Mouse (Mus musculus) left cerebral cortex, postnatal 4 days (tissue): Measurements from ENCODE around the gene Frmpd4. TPM values are rescaled to one million over a fixed set of nuclear protein-coding genes. Genes with fewer than 3 reads are reported as not detected.

ENCODE experiments used
- DNase-seq: peaks from one replicate; pipeline ENCODE4 v3.0.0-alpha.2; 2022
- intact Hi-C: fragments of 180-260 bp; cut with DNase I; formaldehyde crosslinking; loops from one replicate; pipeline ENCODE4 v1.15.1; 2025
- total RNA-seq, 2 experiments: library from RNA; stranded (reverse); gene quantifications; 2 replicates each; pipeline ENCODE4 v1.2.3; 2021

Frmpd4 gene
- total RNA-seq, 2 experiments from 2014 or later: 23.4 to 24.0 TPM

GRCm38 (mm10) chrX:168141051-168141450 is 436.0 kb downstream of the Frmpd4 start:
- intact Hi-C loops: no loop called here
- DNase-seq: no peak

GRCm38 (mm10) chrX:168124043-168124442 is 453.0 kb downstream of the Frmpd4 start:
- intact Hi-C loops: loop anchor here (10.0 kb wide), 1 partner anchor 521 kb away; no protein-coding TSS in a partner anchor
- DNase-seq: no peak

- intact Hi-C loops: loop anchor here (10.0 kb wide), 1 partner anchor 521 kb away; no protein-coding TSS in a partner anchor
- no peak for DNase-seq
These were observed 453.5 kb downstream of the Frmpd4 start for GRCm38 (mm10) chrX:168123589-168123965.

GRCm38 (mm10) chrX:168122806-168123588 is 454.0 kb downstream of the Frmpd4 start:
- DNase-seq: peak; percentile 32
- intact Hi-C loops: loop anchor here (10.0 kb wide), 1 partner anchor 522 kb away; no protein-coding TSS in a partner anchor

GRCm38 (mm10) chrX:168041589-168041988 is 535.4 kb downstream of the Frmpd4 start:
- intact Hi-C loops: no loop called here
- no peak for DNase-seq

GRCm38 (mm10) chrX:168020574-168021145 is 556.4 kb downstream of the Frmpd4 start:
- intact Hi-C loops: no loop called here
- DNase-seq: no peak

GRCm38 (mm10) chrX:168017792-168018191 is 559.2 kb downstream of the Frmpd4 start:
- no peak for DNase-seq
- intact Hi-C loops: no loop called here

- DNase-seq: no peak
- intact Hi-C loops: no loop called here
These were observed 592.2 kb downstream of the Frmpd4 start for GRCm38 (mm10) chrX:167984835-167985234.

- intact Hi-C loops: no loop called here
These were observed 625.8 kb downstream of the Frmpd4 start for GRCm38 (mm10) chrX:167951207-167951606.

GRCm38 (mm10) chrX:167909483-167909882 is 667.5 kb downstream of the Frmpd4 start:
- no peak for DNase-seq
- intact Hi-C loops: no loop called here

More at GRCm38 (mm10) chrX:167951207-167951606, 625.8 kb downstream of the Frmpd4 start:
- no peak for DNase-seq

- no peak for DNase-seq
- intact Hi-C loops: no loop called here
These were observed 676.0 kb downstream of the Frmpd4 start for GRCm38 (mm10) chrX:167901046-167901445.

GRCm38 (mm10) chrX:167854821-167855220 is 722.2 kb downstream of the Frmpd4 start:
- intact Hi-C loops: no loop called here
- DNase-seq: no peak

GRCm38 (mm10) chrX:167832543-167832942 is 744.5 kb downstream of the Frmpd4 start:
- intact Hi-C loops: no loop called here
- no peak for DNase-seq

GRCm38 (mm10) chrX:167828456-167828855 is 748.6 kb downstream of the Frmpd4 start:
- DNase-seq: no peak
- intact Hi-C loops: no loop called here

- intact Hi-C loops: no loop called here
- peak; percentile 4 for DNase-seq
These were observed 759.7 kb downstream of the Frmpd4 start for GRCm38 (mm10) chrX:167817363-167817762.

GRCm38 (mm10) chrX:167810120-167810519 is 766.9 kb downstream of the Frmpd4 start:
- intact Hi-C loops: no loop called here

GRCm38 (mm10) chrX:167808572-167808971 is 768.5 kb downstream of the Frmpd4 start:
- intact Hi-C loops: loop anchor here (5.0 kb wide), 1 partner anchor 306 kb away; no protein-coding TSS in a partner anchor
- no peak for DNase-seq

More at GRCm38 (mm10) chrX:167810120-167810519, 766.9 kb downstream of the Frmpd4 start:
- DNase-seq: no peak

GRCm38 (mm10) chrX:167788737-167789136 is 788.3 kb downstream of the Frmpd4 start:
- no peak for DNase-seq
- intact Hi-C loops: no loop called here

GRCm38 (mm10) chrX:167783526-167783925 is 793.5 kb downstream of the Frmpd4 start:
- intact Hi-C loops: no loop called here
- DNase-seq: no peak

- DNase-seq: peak; percentile 1
- intact Hi-C loops: no loop called here
These were observed 857.5 kb downstream of the Frmpd4 start for GRCm38 (mm10) chrX:167719564-167719981.

GRCm38 (mm10) chrX:167719092-167719491 is 857.9 kb downstream of the Frmpd4 start:
- DNase-seq: no peak
- intact Hi-C loops: no loop called here
